Mouse (Mus musculus) kidney, embryonic 14.5 days (tissue): ENCODE measurements at regions not wholly inside any gene's neighbourhood (a gene's known extent, or its start where the extent isn't known, plus 50 kb on each side); places are given as distances from the start of the nearest gene placed in this dataset.
"Not testable (repeated sequence)": the region's sequence is repeated elsewhere in the genome, so short reads cannot be mapped to it uniquely, and the experiment has no call there.

Experiments
- ATAC-seq: fragments of 200-750 bp; cut with Nextera tagmentation; 2 replicates; pipeline ENCODE4 v1.8.0; 2017; ENCODE audit warnings: moderate number of reproducible peaks, mild to moderate bottlenecking, moderate TSS enrichment, moderate library complexity; ENCODE audit not compliant: low FRiP score, low TSS enrichment
- H3K27ac ChIP-seq: fragments of 300-500 bp; sonication (generic); 2 replicates; pipeline ENCODE4 v1.5.1; 2014; ENCODE audit warnings: low read depth, mild to moderate bottlenecking, low read length, moderate library complexity, mixed read lengths
- H3K27me3 ChIP-seq: fragments of 300-500 bp; sonication (generic); 2 replicates; pipeline ENCODE4 v1.6.1; 2014; ENCODE audit warnings: mild to moderate bottlenecking, low read length; ENCODE audit not compliant: control insufficient read depth, insufficient read depth
- H3K36me3 ChIP-seq: fragments of 300-500 bp; sonication (generic); 2 replicates; pipeline ENCODE4 v1.6.1; 2014; ENCODE audit warnings: low read length, mixed read lengths; ENCODE audit not compliant: control insufficient read depth, insufficient read depth
- H3K4me1 ChIP-seq: fragments of 300-500 bp; sonication (generic); 2 replicates; pipeline ENCODE4 v1.6.1; 2014; ENCODE audit warnings: low read length, mixed read lengths; ENCODE audit not compliant: control insufficient read depth, insufficient read depth
- H3K4me2 ChIP-seq: fragments of 300-500 bp; sonication (generic); replicated peaks from 2 replicates; pipeline ENCODE4 v1.6.1; 2014; ENCODE audit warnings: low read depth, mild to moderate bottlenecking, low read length
- H3K4me3 ChIP-seq: fragments of 300-500 bp; sonication (generic); 2 replicates; pipeline ENCODE4 v1.5.1; 2014; ENCODE audit warnings: mild to moderate bottlenecking, low read length
- H3K9ac ChIP-seq: fragments of 300-500 bp; sonication (generic); 2 replicates; pipeline ENCODE4 v1.6.1; 2014; ENCODE audit warnings: low read depth, mild to moderate bottlenecking, low read length, moderate library complexity
- H3K9me3 ChIP-seq: fragments of 300-500 bp; sonication (generic); 2 replicates; pipeline ENCODE4 v1.6.1; 2016; ENCODE audit warnings: low read length; ENCODE audit not compliant: control insufficient read depth
- WGBS: fragments of 180-500 bp; shearing (Covaris S2); extraction: QIAGEN DNeasy Blood & Tissue Kit; methylation state at CpG from one replicate; pipeline ENCODE4 v1.1.7; 2014; 5-methylcytosine and 5-hydroxymethylcytosine counted together

DNA sequence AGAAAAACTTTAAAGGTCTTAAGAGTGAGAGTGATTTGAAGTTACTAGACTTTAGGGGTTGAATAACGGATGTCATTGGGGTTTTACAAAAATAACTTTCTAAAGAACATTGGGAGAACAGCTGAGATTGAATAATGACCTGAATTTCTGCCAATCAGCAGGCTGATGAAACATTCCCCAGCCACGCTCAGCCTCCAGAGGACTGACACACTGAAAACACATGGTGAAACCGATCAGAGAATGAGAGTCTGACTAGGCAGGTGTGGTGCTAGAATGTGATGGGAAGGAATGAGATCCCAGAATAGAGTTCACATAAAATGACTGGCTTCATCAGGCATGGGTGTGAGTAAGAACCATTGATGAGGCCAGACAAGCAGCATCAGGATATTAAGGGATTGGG, 321.4 kb upstream of the Adamts5 start:
- ATAC-seq: no peak
- 71% methylated on average over 3 of the region's 3 CpGs for WGBS
- Histone ChIP-seq H3K36me3 (no peaks in the 10 kb centered on the region), H3K27me3 (no peaks in the 10 kb centered on the region), H3K9me3 (no peaks in the 10 kb centered on the region), H3K4me2 (no peak overlapping the region), H3K27ac (no peak overlapping the region), H3K4me3 (no peak overlapping the region), H3K4me1 (no peaks in the 10 kb centered on the region), H3K9ac (no peak overlapping the region)

DNA sequence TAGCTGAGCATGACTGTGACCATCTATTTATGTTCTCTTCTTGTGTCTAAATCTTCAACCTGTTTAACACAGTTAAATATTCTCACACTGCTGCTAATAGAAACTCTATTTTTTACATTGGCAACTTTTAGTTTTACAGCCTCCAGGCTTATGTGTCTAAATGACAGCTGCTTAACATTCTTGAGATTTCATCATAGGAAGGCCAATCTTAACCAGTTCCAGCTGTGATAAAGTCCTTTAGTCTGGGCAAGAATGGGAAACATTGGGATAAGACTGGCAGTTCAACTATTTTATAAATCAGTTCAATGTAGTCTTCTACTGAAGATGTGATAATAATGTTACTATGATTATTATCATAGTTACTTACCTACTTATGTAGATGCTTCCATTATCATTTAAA, 308.9 kb upstream of the Adamts5 start:
- ATAC-seq: no peak

DNA sequence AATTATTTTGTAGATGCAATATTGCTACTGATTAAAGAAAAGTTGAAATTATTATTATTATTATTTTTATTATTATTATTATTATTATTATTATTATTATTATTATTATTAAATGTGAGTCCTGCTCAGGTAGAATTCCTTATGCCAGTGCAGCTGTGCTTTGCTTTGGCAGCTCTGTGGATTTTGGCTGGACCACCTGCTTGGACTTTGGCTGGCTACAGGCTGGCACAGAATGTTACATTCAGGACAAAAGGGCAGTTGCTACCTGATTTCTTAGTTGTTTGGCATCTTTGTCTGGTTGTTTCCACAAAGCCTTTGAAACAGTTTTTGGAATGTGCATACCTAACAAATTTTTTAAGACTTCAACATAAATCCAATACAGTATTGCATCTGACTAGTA, 307.7 kb upstream of the Adamts5 start:
- no peaks in the 10 kb centered on the region for H3K4me1 ChIP-seq
- no peaks in the 10 kb centered on the region for H3K27me3 ChIP-seq
- H3K27ac ChIP-seq: no peak overlapping the region
- H3K36me3 ChIP-seq: no peaks in the 10 kb centered on the region
- no peaks in the 10 kb centered on the region for H3K9me3 ChIP-seq
- no peak overlapping the region for H3K4me2 ChIP-seq
- H3K4me3 ChIP-seq: no peak overlapping the region
- H3K9ac ChIP-seq: no peak overlapping the region
- ATAC-seq: no peak

More for the DNA sequence above, 308.9 kb upstream of the Adamts5 start:
- no peak overlapping the region for H3K4me2 ChIP-seq
- H3K27ac ChIP-seq: no peak overlapping the region
- H3K27me3 ChIP-seq: no peaks in the 10 kb centered on the region
- no peaks in the 10 kb centered on the region for H3K9me3 ChIP-seq
- H3K4me1 ChIP-seq: no peaks in the 10 kb centered on the region
- H3K4me3 ChIP-seq: no peak overlapping the region
- no peak overlapping the region for H3K9ac ChIP-seq
- no peaks in the 10 kb centered on the region for H3K36me3 ChIP-seq

GRCm38 (mm10) chr16:86189874-86190273, 288.2 kb upstream of the Adamts5 start:
- no peak overlapping the region for H3K4me3 ChIP-seq
- no peaks in the 10 kb centered on the region for H3K4me1 ChIP-seq
- no peaks in the 10 kb centered on the region for H3K9me3 ChIP-seq
- ATAC-seq: no peak
- H3K9ac ChIP-seq: no peak overlapping the region
- H3K27me3 ChIP-seq: no peaks in the 10 kb centered on the region
- no peak overlapping the region for H3K4me2 ChIP-seq
- no peak overlapping the region for H3K27ac ChIP-seq
- 85% methylated on average over 1 of the region's 1 CpGs for WGBS
- H3K36me3 ChIP-seq: no peaks in the 10 kb centered on the region

DNA sequence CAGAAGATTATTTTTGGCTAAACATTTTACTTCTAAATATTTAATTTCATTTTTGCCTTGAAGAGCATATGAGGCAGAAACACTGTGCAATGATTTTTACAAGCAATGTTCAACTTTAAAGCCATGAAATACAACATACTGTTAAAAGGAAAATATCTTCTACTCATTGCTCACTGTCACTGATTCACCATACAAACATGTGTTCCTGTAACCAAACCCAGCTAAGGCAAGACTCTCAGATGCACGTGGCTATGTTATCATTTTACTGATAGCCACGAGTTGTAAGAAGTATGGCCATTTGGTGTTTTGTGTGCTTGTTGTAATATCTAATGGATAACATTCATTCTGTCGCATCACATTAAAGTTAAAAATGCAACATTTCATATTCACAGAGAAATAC, 287.3 kb upstream of the Adamts5 start:
- Histone ChIP-seq H3K4me3 (no peak overlapping the region), H3K9me3 (no peaks in the 10 kb centered on the region), H3K27ac (no peak overlapping the region), H3K4me1 (no peaks in the 10 kb centered on the region), H3K36me3 (no peaks in the 10 kb centered on the region), H3K9ac (no peak overlapping the region), H3K4me2 (no peak overlapping the region), H3K27me3 (no peaks in the 10 kb centered on the region)
- ATAC-seq: no peak
- 85% methylated on average over 3 of the region's 3 CpGs for WGBS

DNA sequence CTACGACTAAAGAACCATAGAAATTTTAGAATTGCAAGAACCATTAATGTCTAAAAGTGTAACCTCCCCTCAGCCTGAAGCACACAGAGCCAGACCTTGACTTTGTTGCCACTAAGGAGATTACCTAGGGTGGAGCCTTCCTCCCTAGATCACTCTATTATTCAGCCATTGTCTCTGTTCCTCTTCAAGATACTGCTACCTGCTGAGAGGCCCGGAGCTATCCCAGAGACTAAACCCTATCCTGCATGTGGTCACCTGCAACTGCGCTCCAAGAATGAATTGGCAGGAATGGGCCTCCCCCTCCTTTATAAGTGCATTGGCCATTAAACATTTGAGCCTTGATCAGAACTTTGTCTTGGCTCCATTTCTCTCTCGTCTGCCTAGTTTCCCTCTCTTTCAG, 286.0 kb upstream of the Adamts5 start:
- not testable (repeated sequence) for H3K4me1 ChIP-seq, H3K4me3 ChIP-seq, H3K9ac ChIP-seq, H3K27me3 ChIP-seq, H3K27ac ChIP-seq, ATAC-seq, H3K9me3 ChIP-seq, H3K36me3 ChIP-seq, H3K4me2 ChIP-seq
- WGBS: 73% methylated on average over 4 of the region's 4 CpGs

DNA sequence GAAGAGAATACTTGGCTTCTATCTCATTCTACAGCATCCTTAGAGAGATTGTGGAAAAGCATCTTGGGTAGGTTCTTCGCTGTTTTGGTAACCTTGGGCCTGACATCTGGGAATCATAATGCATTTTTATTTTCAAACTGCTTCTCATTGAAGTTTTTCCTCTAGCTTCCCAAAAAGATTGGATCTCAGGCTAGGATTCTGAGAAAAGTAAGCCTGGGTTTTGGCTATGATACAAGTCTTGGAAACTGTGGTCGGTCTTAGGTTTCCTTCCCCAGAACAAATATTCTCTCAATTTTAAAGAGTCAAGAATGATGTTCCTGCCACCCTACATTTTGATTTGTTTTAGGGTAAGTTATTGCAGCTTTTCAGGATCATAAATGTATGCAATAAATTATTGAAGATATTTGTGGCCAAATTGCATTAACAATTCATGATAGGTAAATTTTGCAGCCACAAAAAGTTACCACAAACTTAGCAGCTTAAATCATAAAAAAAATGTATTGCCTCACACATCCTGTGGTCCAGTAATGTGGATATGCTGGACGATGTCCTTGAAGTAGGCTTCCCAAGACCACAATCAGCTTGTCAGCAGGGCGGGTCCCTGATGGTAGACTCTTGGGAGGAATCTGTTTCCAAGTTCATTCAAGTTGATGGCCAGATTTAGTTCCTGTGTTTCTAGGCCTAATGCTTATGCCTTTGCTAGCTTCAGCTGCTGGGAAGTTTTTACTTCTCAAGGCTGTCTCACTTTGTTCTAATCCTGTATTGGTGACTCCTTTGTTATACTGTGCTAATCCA, 257.6 kb upstream of the Adamts5 start:
- H3K9me3 ChIP-seq: no peaks in the 10 kb centered on the region
- no peak overlapping the region for H3K9ac ChIP-seq
- no peak for ATAC-seq
- no peaks in the 10 kb centered on the region for H3K36me3 ChIP-seq
- H3K4me1 ChIP-seq: no peaks in the 10 kb centered on the region
- H3K4me3 ChIP-seq: no peak overlapping the region
- 86% methylated on average over 4 of the region's 4 CpGs for WGBS
- no peaks in the 10 kb centered on the region for H3K27me3 ChIP-seq
- H3K27ac ChIP-seq: no peak overlapping the region
- no peak overlapping the region for H3K4me2 ChIP-seq

DNA sequence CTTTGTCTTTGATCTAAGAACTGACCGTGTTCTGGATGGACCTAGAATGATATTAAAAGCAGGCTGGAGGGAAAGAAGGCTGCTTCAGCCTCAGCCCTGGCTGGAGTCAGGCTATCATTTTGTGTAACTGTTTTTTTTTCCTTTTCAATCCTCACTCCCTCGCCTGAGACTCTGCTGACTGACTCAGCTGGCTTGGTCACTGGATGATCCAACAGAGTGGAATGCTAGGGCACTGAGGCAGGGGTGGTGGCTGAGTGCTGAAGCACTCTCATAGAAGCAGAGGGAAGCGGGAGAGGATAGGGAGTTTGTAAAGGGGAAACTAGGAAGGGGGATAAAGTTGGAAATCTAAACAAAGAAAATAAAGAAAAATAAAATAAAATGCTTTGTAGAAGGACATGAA, 236.5 kb upstream of the Adamts5 start:
- Histone ChIP-seq H3K9me3 (no peaks in the 10 kb centered on the region), H3K4me1 (no peaks in the 10 kb centered on the region), H3K4me3 (no peak overlapping the region), H3K9ac (no peak overlapping the region), H3K27ac (no peak overlapping the region), H3K4me2 (no peak overlapping the region), H3K36me3 (no peaks in the 10 kb centered on the region), H3K27me3 (no peaks in the 10 kb centered on the region)
- 66% methylated on average over 3 of the region's 3 CpGs for WGBS
- ATAC-seq: no peak

DNA sequence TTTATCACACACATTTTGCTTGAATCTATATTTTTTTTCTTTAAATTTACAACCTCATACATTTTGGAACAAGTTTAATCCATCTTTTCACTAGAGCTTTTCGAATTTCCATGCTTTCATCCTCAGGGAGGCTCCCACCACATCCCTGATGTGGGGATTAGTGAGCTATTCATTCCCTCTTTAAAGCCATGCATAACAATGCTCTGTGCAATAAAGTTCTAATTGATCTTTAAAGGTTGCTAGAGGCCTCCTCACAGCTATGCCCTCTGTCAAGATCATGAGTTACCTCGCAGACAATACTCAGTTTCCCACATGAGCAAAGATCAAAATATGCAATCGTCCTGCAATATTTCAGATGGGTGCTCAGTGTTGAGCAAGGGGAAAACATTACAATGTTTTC, 234.5 kb upstream of the Adamts5 start:
- no peak overlapping the region for H3K4me2 ChIP-seq
- 43% methylated on average over 3 of the region's 3 CpGs for WGBS
- no peak for ATAC-seq
- no peaks in the 10 kb centered on the region for H3K4me1 ChIP-seq
- H3K36me3 ChIP-seq: no peaks in the 10 kb centered on the region
- no peak overlapping the region for H3K4me3 ChIP-seq
- no peaks in the 10 kb centered on the region for H3K9me3 ChIP-seq
- no peaks in the 10 kb centered on the region for H3K27me3 ChIP-seq
- H3K9ac ChIP-seq: no peak overlapping the region
- no peak overlapping the region for H3K27ac ChIP-seq
